Mouse (Mus musculus) ES-Bruce4 (cell line): ENCODE results near the gene H2-Q1.

ENCODE experiments used
- CTCF ChIP-seq: IDR thresholded peaks from one replicate; pipeline ENCODE4 v1.8.1; 2011; ENCODE audit warnings: low read depth, low read length
- POLR2A ChIP-seq: IDR thresholded peaks from one replicate; pipeline ENCODE4 v1.8.1; 2011; ENCODE audit warnings: low read length; ENCODE audit not compliant: insufficient read depth

- TF ChIP-seq POLR2A, result no peak
- no peak for TF ChIP-seq CTCF
These were observed 15.7 kb upstream of the H2-Q1 start for GRCm38 (mm10) chr17:35304478-35304877.
